Mouse (Mus musculus) retina, postnatal 7 days (tissue): ENCODE data around the gene Tex30.
A peak's percentile ranks its signal among the peaks of the same experiment; 100 is the strongest.

Experiments used
- DNase-seq: peaks from one replicate; pipeline ENCODE4 v3.0.0-alpha.2; 2012; ENCODE audit warnings: low read depth, low spot score

The Tex30 gene

DNA sequence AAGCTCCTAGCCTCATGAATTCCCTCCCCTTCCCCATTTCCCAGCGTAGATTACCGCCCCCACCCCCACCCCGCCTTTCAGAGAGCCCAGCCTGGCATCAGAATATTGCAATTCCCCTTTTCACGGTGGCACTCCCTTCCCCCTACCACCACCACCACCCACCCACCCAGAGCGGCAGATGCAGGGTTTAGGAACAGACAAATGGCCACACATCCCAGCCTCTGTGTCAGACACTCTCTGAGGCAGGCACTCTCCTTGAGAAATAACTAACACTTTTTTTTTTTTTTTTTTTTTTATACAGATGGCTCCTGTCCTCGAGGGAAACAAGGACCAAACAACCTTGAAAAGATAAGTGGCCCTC is 59.7 kb downstream of the Tex30 start:
- DNase-seq: no peak

DNA sequence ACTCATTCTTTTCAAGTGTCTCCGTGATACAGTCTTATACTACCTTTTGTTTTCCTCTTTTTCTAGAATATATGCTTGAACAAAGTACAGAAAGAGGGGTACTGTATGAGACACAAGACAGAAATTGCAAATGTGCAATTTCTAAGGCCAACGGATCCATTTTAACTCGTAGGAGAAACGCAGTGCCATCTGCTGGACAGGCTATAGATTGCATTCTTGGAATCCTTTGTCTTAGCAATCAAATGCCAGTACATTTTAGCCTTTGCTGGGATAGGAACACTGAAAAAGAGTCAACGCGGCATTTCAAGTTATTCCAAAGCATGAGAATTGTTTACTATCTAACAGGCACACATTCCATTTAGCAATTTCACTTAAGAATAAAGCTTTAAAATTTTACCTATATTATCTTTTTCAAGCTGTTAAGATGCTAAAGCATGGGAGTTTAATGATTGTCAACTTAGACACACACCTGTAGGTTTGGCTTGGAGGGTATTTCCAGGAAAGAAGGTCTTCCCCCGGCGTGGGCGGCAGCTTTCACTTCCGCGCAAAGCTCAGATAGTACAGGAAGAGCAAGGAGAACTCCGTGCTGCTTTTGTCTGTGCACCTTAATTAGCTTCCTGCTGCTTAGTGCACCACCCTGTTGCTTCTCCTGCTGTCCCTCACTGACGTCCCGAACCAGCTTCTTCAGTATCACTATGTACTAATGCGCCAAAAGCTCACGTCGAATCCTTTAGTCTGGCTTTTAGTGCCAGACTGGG is 60.3 kb downstream of the Tex30 start:
- DNase-seq: peak; percentile 41
